Mouse (Mus musculus) MEL (cell line): ENCODE measurements around the gene Pkdcc. TPM values are rescaled to one million over a fixed set of nuclear protein-coding genes. Genes with fewer than 3 reads are reported as not detected.

ENCODE experiments used
- DNase-seq: peaks from one replicate; pipeline ENCODE4 v3.0.0; 2011; ENCODE audit warnings: low read depth, low spot score
- H3K27ac ChIP-seq: 2 replicates; pipeline ENCODE4 v1.5.1; 2012; ENCODE audit warnings: low read depth, mild to moderate bottlenecking, control low read depth, low read length, moderate library complexity; ENCODE audit not compliant: control insufficient read depth
- H3K27me3 ChIP-seq, 2 experiments: fragments of 150-350 bp in 1 of 2; sonication (generic) in 1 of 2; 2 replicates each; pipeline ENCODE4 v1.6.1; 2012; ENCODE audit warnings: low read length in 2 of 2, mild to moderate bottlenecking in 2 of 2, improper control_type of control experiment in 1 of 2, moderate library complexity in 1 of 2; ENCODE audit not compliant: insufficient read depth in 2 of 2, control insufficient read depth in 1 of 2
- H3K36me3 ChIP-seq, 2 experiments: 2 replicates each; pipeline ENCODE4 v1.6.1; 2012 to 2014; ENCODE audit warnings: low read length in 2 of 2, improper control_type of control experiment in 1 of 2, inconsistent platforms in 1 of 2, mild to moderate bottlenecking in 1 of 2; ENCODE audit not compliant: insufficient read depth in 2 of 2, control insufficient read depth in 1 of 2
- H3K4me1 ChIP-seq, 2 experiments: fragments of 150-350 bp in 1 of 2; sonication (generic) in 1 of 2; 2 replicates each; pipeline ENCODE4 v1.6.1; 2012; ENCODE audit warnings: low read length in 2 of 2, improper control_type of control experiment in 1 of 2, mild to moderate bottlenecking in 1 of 2; ENCODE audit not compliant: insufficient read depth in 2 of 2, control insufficient read depth in 1 of 2
- H3K4me3 ChIP-seq, 2 experiments: fragments of 150-350 bp in 1 of 2; sonication (generic) in 1 of 2; 2 replicates each; pipeline ENCODE4 v1.5.1; 2012; ENCODE audit warnings: low read depth in 2 of 2, low read length in 2 of 2, mild to moderate bottlenecking in 2 of 2, moderate library complexity in 2 of 2, control low read depth in 1 of 2, improper control_type of control experiment in 1 of 2; ENCODE audit not compliant: control insufficient read depth in 1 of 2, insufficient read depth in 1 of 2
- H3K79me2 ChIP-seq: 2 replicates; pipeline ENCODE4 v1.6.1; 2012; ENCODE audit warnings: mild to moderate bottlenecking, low read length, moderate library complexity; ENCODE audit not compliant: control insufficient read depth, poor library complexity, insufficient read depth
- H3K9ac ChIP-seq: 2 replicates; pipeline ENCODE4 v1.6.1; 2012; ENCODE audit warnings: low read depth, mild to moderate bottlenecking, control low read depth, low read length, moderate library complexity; ENCODE audit not compliant: control insufficient read depth, poor library complexity, severe bottlenecking
- H3K9me3 ChIP-seq: fragments of 150-350 bp; sonication (generic); replicated peaks from 2 replicates; pipeline ENCODE4 v1.6.1; 2012; ENCODE audit warnings: mild to moderate bottlenecking, low read length, improper control_type of control experiment, moderate library complexity; ENCODE audit not compliant: insufficient read depth
- HCFC1 ChIP-seq: IDR thresholded peaks from 2 replicates; pipeline ENCODE4 v1.6.1; 2012; ENCODE audit warnings: low read depth, mild to moderate bottlenecking, inconsistent platforms, low read length, improper control_type of control experiment, moderate library complexity
- JUND ChIP-seq: IDR thresholded peaks from 2 replicates; pipeline ENCODE4 v1.6.1; 2011; ENCODE audit warnings: low read depth, mild to moderate bottlenecking, improper control_type of control experiment, low read length
- MAFK ChIP-seq: IDR thresholded peaks from 2 replicates; pipeline ENCODE4 v1.6.1; 2011; ENCODE audit warnings: low read depth, mild to moderate bottlenecking, low read length, improper control_type of control experiment, borderline replicate concordance
- MAX ChIP-seq: IDR thresholded peaks from 2 replicates; pipeline ENCODE4 v1.6.1; 2011; ENCODE audit warnings: low read length, improper control_type of control experiment
- MEF2A ChIP-seq: IDR thresholded peaks from 2 replicates; pipeline ENCODE4 v1.6.1; 2014; ENCODE audit warnings: low read depth, mild to moderate bottlenecking, inconsistent platforms, low read length, improper control_type of control experiment; ENCODE audit not compliant: poor library complexity, insufficient replicate concordance, severe bottlenecking; ENCODE audit errors: extremely low read depth
- SIN3A ChIP-seq: IDR thresholded peaks from 2 replicates; pipeline ENCODE4 v1.6.1; 2012; ENCODE audit warnings: low read length, improper control_type of control experiment, inconsistent platforms
- USF1 ChIP-seq: IDR thresholded peaks from 2 replicates; pipeline ENCODE4 v1.6.1; 2014; ENCODE audit warnings: low read depth, mild to moderate bottlenecking, inconsistent platforms, low read length, improper control_type of control experiment, moderate library complexity
- ZKSCAN1 ChIP-seq: IDR thresholded peaks from 2 replicates; pipeline ENCODE4 v1.6.1; 2012; ENCODE audit warnings: low read depth, mild to moderate bottlenecking, inconsistent platforms, low read length, improper control_type of control experiment, moderate library complexity
- ZMIZ1 ChIP-seq: IDR thresholded peaks from 2 replicates; pipeline ENCODE4 v1.6.1; 2012; ENCODE audit warnings: low read depth, mild to moderate bottlenecking, inconsistent platforms, low read length, improper control_type of control experiment, moderate library complexity
- ZNF384 ChIP-seq: IDR thresholded peaks from 2 replicates; pipeline ENCODE4 v1.6.1; 2012; ENCODE audit warnings: low read depth, mild to moderate bottlenecking, inconsistent platforms, low read length, improper control_type of control experiment
- polyA plus RNA-seq, 2 experiments: library from polyadenylated mRNA; stranded (reverse) in 1 of 2; unstranded in 1 of 2; fragments of >175 nt in 1 of 2; fragments of >200 nt in 1 of 2; gene quantifications; 2 replicates each; pipeline versions ENCODE4 v1.2.1 to v1.2.4; 2012; ENCODE audit warnings: low replicate concordance in 2 of 2, low read depth in 1 of 2; ENCODE audit not compliant: insufficient read length in 2 of 2, insufficient read depth in 1 of 2, missing spikeins in 1 of 2
- total RNA-seq: library from RNA; depleted of rRNA; stranded (reverse); fragments of 300-350 nt; gene quantifications from 2 replicates; pipeline ENCODE4 v1.2.3, GENCODE M21; 2012

The Pkdcc gene
- total and polyA plus RNA-seq, 3 experiments: not detected

DNA sequence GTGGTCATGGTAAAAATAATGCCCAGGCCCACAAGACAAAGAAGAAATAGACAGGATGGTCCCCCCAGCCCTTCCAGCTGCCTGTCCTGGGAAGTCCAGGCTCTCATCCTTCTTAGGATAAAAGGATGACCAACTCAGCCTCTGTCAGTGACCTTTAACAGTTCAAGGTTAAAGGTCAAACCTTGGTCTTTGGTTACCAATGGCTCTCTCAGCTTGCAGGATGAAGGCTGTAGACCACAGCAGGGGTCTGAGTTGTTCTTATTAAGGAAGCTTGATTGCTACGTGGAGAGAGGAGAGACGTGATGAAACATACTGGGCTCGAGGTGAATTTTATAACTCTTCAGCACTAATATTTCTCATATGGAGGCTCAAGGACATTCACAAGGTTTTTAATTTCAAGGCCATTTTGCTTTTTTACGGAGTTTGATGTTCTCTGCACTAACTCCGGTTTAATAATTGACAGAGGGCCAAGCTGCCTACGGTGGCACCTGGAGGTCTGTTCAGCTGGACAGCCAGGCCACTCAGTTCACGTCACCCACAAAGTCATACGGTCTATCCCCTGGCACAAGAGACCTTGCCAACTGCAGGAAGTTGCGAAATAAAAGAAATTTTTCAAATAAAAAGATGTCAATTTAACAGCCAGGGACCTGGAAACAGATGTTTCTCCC lies 36.5 kb upstream of the Pkdcc start:
- Histone ChIP-seq H3K9ac (no peak overlapping the region), H3K4me1 (no peaks in the 10 kb centered on the region), H3K79me2 (no peaks in the 10 kb centered on the region), H3K36me3 (no peaks in the 10 kb centered on the region), H3K9me3 (no peaks in the 10 kb centered on the region), H3K4me3 (no peak overlapping the region), H3K27ac (no peak overlapping the region), H3K27me3 (peaks cover 0 to 2% of the 10 kb centered on the region in 2 experiments; a peak in 1 of 4 replicates)
- DNase-seq: no peak
- TF ChIP-seq HCFC1 (no peak), MEF2A (no peak), MAX (no peak), JUND (no peak), USF1 (no peak)

DNA sequence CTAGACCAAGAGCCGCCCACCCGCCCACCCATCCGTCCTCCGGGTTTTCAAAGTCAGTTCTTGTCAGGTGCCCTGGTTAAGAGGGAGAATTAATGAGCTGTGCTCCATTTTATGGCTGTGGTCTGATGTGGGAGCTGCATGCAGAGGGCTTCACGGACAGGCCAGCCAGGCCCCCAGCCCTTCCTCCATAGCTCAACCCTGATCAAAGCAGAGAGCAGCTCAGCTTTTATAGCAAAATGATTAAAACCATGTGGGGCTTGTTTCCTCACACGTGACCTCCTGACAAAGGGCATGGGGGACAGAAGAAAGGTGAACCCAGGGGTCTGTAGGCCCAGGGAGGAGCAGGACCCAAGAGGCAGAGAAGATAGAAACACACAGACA lies 36.0 kb upstream of the Pkdcc start:
- no peaks in the 10 kb centered on the region for H3K4me1 ChIP-seq
- H3K27ac ChIP-seq: no peak overlapping the region
- H3K79me2 ChIP-seq: no peaks in the 10 kb centered on the region
- TF ChIP-seq SIN3A (no peak), ZKSCAN1 (no peak), ZNF384 (no peak), USF1 (no peak)
- H3K9me3 ChIP-seq: no peaks in the 10 kb centered on the region
- H3K9ac ChIP-seq: no peak overlapping the region
- H3K4me3 ChIP-seq: no peak overlapping the region
- DNase-seq: no peak
- H3K27me3 ChIP-seq: peaks cover 0 to 2% of the 10 kb centered on the region in 2 experiments; a peak in 1 of 4 replicates
- no peaks in the 10 kb centered on the region for H3K36me3 ChIP-seq

DNA sequence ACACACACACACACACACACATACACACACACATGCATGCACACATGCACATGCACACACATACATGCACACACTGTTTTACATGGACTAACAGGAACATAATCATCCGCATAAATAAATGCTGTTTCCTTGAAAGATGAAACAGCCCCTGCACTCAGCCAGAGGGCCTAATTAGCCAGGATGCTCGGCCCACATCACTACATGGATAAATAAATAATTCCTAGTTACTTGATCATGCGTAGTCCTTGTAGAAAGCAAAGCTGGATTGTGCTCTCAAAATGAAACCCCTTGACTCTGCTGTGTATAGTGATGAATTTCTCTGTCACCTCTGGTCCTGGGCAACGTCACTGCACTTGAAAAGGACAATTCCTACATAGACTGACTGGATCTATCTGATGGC lies 35.5 kb upstream of the Pkdcc start:
- Histone ChIP-seq H3K79me2 (no peaks in the 10 kb centered on the region), H3K4me3 (no peak overlapping the region), H3K27me3 (peaks cover 0 to 2% of the 10 kb centered on the region in 2 experiments; a peak in 1 of 4 replicates), H3K36me3 (no peaks in the 10 kb centered on the region), H3K9ac (no peak overlapping the region), H3K9me3 (no peaks in the 10 kb centered on the region), H3K27ac (no peak overlapping the region), H3K4me1 (no peaks in the 10 kb centered on the region)
- TF ChIP-seq MAFK (no peak), ZMIZ1 (no peak)
- no peak for DNase-seq
